Mouse (Mus musculus): ENCODE measurements around the gene Irgm2.
"Not testable (repeated sequence)": the region's sequence is repeated elsewhere in the genome, so short reads cannot be mapped to it uniquely, and the experiment has no call there.

Irgm2 gene

GRCm38 (mm10) chr11:58213673-58214342, 14.4 kb downstream of the Irgm2 start:
- no peak for DNase-seq

DNA sequence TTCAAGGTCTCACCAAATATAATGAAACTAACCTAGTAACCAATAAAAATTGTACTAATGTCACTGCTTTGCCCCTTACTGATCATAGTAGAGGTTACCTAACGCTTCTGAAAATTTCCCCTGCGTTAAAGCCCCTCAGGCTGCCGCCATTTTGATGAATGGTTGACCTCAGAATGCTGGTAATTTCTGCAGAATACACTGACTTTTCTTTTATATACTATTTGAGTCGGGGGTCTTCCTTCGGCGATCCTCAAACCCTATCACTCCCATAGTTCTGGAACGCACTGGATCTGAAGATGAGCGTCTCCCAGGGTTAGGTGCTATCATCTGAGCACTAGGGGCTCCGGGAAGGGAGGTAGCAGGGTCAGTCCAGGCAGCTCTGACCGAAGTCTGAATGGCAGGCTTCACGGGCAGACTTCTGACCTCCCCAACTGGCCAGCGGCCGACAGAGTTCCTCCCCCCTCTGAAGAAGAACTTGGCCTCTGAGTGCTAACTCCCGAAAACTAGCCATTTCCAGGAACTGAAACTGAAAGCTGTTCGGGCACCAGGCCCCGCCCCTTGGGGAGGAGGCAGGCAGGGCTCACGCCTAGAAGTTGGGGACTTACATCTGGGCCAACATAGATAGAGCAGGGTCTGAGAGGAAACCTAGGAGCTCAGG, 15.1 kb downstream of the Irgm2 start:
- DNase-seq = peak in 1 of 2 experiments; percentile 17

DNA sequence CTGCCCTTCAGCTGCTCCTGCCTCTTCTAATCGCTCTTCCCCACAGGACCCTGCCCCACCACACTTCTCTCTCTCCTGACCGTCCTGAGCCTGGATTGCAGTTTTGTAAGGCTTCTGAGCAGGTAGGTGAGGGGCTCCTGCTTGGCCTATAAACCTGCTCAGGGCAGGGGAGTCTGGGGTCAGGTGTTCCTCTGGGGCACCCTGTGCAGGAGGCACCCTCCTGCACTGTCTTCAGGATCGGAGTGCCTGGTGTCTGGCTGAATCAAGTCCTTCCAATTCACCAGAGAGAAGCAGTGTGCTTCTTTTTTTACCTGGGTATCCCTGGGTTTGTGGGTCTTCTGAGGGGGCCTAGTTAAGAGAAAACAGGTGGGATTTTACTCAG, 15.6 kb downstream of the Irgm2 start:
- not testable (repeated sequence) for DNase-seq

GRCm38 (mm10) chr11:58215814-58216213, 16.4 kb downstream of the Irgm2 start:
- DNase-seq = no peak

DNA sequence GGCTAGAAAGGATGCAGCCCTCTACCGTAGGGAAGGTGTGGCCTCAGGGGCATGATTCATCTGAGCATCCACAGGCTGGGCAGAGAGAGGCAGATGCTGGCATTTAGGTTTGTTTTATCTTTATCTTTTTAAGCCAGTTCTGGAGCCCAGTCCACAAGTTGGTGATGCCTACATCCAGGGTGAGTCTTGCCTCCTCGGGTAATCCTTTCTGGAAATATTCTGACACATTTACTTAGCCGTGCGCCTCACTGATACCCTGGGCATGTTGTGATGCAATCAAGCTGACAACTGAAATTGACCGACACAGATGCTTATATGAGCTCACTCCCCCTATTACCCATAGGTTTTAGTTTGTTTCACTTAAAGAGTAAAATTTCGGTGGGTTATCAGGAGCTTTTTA, 17.4 kb downstream of the Irgm2 start:
- DNase-seq = no peak

DNA sequence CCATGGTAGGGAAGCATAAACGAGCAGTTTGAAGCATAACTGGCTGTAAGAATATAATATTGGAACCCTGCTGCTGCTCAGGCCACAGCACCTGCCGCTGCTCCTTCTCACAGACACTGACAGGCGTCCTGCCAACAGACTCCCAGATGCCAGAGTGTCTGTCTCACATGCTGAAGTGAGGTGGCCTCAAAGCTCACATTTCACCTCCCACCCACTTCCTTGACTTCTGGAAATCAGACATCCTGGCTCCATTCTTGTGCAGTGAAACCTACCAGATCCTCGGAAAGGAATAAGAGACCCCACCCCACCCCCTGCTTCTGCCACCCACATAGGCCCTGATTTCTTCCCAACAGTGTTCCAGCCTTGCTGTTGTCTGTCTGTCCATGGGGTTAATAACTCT, 24.3 kb downstream of the Irgm2 start:
- DNase-seq = peak; percentile 27 to 60

DNA sequence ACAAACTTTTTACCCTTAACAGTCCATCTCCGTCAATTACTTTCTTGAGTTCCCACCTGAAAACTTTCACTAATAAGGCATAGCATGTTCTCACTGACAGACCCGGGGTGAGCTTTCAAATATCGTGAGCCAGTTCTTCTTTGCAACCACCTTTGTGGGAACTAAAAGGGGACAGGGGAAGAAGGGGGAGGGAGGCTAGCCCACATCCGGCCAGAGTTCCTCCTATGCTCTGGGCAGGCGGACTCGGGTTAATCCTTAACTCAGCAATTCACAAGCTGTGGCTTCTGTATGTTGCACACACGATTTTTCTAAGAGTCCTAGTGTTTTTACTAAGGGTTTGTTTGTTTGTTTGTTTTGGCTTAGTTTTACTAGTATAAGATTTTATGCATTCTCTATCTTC, 24.9 kb downstream of the Irgm2 start:
- no peak for DNase-seq

GRCm38 (mm10) chr11:58224872-58225271, 25.5 kb downstream of the Irgm2 start:
- not testable (repeated sequence) for DNase-seq

DNA sequence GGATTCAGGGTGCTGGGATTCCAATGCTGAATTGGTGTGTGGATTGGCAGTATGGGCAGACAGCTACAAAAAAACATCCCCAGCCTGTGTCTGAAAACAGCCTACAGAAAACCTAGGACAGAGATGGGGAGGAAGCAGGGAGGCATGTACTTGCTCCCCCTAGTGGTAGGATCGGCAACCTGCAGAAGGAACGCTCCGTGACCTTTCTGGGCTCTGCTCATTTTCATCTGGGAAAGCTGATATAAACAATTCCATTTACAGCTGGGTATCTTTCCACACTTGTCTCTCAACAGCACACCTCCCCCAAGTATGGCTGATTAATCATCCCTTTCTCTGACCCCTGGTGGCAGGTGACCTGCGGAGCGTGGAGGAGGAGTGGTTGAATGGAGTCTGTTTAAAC, 26.2 kb downstream of the Irgm2 start:
- DNase-seq = peak; percentile 77 to 78

- DNase-seq = no peak
These were observed 27.0 kb downstream of the Irgm2 start for GRCm38 (mm10) chr11:58226425-58226824.

- not testable (repeated sequence) for DNase-seq
These were observed 28.6 kb downstream of the Irgm2 start for GRCm38 (mm10) chr11:58228021-58228420.

GRCm38 (mm10) chr11:58230396-58230910, 31.0 kb downstream of the Irgm2 start:
- DNase-seq = no peak

DNA sequence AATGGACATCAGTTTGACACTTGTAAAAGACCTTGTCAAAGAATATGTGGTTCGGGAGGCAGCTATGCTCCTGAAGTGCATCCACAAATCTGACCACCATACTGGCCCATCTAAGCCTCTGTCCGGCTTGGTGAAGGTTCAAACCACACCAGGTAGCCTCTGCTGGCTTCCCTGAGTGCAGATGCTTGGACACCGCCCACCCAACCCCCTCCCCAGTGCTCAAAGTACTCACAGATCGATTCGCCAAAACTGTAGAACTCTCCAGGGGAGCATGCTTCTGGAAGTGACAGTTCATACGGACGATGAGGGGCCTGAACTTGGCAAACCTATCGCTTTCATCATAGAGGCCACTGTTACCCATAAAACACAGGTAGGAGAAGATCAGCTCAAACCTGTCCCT, 31.7 kb downstream of the Irgm2 start:
- no peak for DNase-seq

GRCm38 (mm10) chr11:58234551-58234950, 35.1 kb downstream of the Irgm2 start:
- DNase-seq = not testable (repeated sequence)

- peak in 1 of 2 experiments; percentile 13 for DNase-seq
These were observed 35.7 kb downstream of the Irgm2 start for GRCm38 (mm10) chr11:58235152-58235551.

DNA sequence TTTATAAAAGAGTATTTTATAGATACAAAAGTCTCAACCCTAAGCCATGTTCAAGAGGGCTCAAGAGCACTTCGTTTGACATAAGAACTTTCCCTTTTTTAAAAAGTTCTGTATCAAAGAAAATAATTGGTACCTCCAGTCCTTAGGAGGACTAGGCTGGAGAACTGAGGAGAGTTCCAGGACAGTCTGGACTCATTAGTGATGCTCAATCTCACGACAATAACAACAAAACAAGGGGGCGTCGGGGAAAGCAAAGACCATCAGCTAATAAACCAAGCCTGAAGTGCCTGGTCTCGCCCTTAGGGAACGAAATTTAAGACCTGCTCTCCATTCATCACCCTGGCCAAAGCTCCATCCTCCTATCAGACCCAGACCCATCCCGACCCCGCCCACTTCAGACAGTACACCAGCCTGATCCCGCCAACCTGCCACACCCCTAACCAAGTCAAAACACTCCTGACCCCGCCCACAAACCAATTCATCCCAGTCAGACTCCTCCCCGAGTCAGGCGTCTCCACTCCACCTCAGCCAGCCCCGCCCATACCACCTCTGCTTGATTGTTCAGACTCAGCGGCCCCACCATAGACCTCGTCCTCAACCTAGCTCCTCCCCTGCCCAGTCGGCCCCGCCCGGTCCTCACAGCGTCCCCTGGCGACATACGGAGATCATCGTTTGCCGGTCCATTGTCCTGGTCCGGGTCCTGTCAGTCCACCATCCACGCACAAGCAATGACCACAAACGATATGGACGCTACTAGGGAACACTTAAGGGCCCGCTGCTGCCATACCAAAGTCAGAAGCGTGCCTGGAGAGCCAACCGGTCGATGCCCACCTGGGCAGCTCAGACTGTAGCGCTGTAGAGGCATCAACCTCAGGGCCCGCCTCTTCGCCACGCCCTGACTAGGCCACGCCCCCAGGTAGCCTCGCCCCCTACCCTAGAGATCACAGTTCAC, 39.7 kb downstream of the Irgm2 start:
- DNase-seq = peak; percentile 27 to 34

- DNase-seq = peak in 1 of 2 experiments; percentile 14
These were observed 47.9 kb downstream of the Irgm2 start for GRCm38 (mm10) chr11:58247294-58247693.

DNA sequence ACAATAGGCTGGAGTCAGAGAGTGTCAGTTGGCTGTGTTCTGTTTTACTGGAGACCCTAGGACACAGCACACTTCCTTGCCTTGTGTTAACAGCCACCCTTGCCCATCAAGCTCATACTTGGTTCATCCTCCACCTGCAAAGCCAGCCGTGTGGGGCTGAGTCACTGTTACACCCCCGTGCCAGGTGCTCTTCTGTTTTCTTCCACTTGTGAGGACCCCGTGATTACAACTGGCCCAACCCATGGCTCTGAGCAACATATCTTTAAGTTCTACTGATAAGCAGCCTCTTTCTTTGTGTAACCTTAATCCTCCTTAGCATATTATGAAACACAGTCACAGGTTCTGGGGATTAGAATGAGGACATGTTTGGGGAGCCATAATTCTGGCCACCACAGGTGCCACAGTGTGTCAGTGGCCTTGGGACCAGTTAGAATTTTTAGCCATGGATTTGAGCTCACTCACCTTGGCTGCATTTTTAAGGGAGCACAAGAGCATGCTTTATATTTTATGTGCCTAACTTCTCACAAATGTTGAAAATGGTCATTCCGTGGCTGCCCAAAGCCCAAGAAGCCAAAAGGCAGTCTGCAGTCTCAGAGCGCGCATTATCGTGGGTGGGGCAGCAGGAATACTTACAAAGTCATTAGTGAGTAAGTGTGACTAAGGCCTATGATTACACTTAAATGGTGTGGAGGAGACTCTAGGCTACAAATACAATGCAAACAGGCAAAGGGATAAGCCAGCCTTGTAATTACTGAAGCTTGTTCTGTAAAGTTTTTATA, 50.0 kb downstream of the Irgm2 start:
- no peak for DNase-seq

DNA sequence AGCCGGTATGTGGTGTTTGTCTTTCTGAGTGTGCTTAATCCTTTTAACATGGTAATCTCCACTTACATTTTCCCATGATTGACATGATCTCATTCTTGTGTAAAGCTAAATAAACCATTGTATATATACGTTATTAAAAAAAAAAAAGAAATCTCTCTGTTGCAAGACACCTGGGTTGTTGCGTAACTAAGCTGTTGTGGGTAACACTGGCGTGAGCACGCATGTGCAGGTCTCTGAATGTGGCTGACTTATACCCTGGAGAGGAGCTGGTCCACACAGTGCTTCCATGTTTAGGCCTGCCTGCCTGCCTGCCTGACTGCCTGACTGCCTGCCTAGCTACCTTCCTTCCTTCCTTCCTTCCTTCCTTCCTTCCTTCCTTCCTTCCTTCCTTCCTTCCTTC, 51.1 kb downstream of the Irgm2 start:
- no peak for DNase-seq

GRCm38 (mm10) chr11:58254411-58254810, 55.0 kb downstream of the Irgm2 start:
- DNase-seq = no peak

DNA sequence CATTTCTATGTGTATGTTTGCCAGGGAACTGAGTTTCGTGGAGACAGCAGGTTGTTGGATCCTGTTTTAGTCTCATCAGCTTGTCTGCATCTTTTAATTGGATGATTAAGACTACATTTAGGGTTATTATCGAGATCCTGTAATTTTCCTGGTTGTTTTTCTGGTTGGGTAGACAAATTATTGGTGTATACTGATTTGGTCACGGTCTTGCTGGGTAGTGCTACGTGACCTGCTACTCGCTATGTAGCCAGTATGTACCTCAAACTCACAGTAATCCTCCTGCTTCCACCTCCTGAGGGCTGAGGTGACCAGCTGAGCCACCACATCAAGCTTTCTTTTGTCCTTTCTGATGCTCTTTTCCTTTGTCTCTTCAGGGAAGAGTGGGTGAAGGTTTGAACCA, 58.4 kb downstream of the Irgm2 start:
- no peak for DNase-seq

- no peak for DNase-seq
These were observed 60.7 kb downstream of the Irgm2 start for GRCm38 (mm10) chr11:58260156-58260555.

Data from cerebellum, postnatal 14 days (tissue).